ENCODE assay signal across 19 mouse cellular contexts in genomic region chr14:114820677-114821076, GRCm38 (mm10).
DNase-seq lines count a peak whose midpoint lies in the region; ATAC-seq and TF ChIP-seq lines count a peak whose summit lies in the region.
"Had no signal": no experiment of that assay in that cellular context is flagged by ENCODE, and none has a peak within 500 bp of the region (broad histone marks: within the 10 kb centered on the region; RNA-seq: fewer than 3 reads in every experiment).

No protein-coding gene starts in this region.

- intact Hi-C loops in gastrocnemius, postnatal 36 days (cut with DNase I): no loop called here

- H3K27me3 ChIP-seq in heart, embryonic 14.5 days (ENCODE audit: control insufficient read depth, insufficient read depth, low read length): no peaks in the 10 kb centered on the region
- H3K27me3 ChIP-seq in embryonic facial prominence, embryonic 11.5 days (ENCODE audit: control insufficient read depth, insufficient read depth, low read length): no peaks in the 10 kb centered on the region
- H3K27me3 ChIP-seq in intestine, embryonic 16.5 days (replicated peaks; ENCODE audit: control insufficient read depth, insufficient read depth, low read length): no peaks in the 10 kb centered on the region
- H3K27me3 ChIP-seq: embryonic facial prominence, embryonic 15.5 days; forebrain, embryonic 12.5 days; liver, embryonic 15.5 days; midbrain, embryonic 13.5 days had no signal

- WGBS in heart, embryonic 14.5 days: 8% methylated on average over 1 of the region's 1 CpGs
- WGBS in embryonic facial prominence, embryonic 11.5 days: 35% methylated on average over 1 of the region's 1 CpGs
- WGBS in intestine, embryonic 16.5 days: 3% methylated on average over 1 of the region's 1 CpGs

- H3K9me3 ChIP-seq in heart, embryonic 14.5 days (ENCODE audit: control insufficient read depth, low read length): no peaks in the 10 kb centered on the region
- H3K9me3 ChIP-seq in embryonic facial prominence, embryonic 11.5 days (replicated peaks; ENCODE audit: control insufficient read depth, low read length): no peaks in the 10 kb centered on the region
- H3K9me3 ChIP-seq in intestine, embryonic 16.5 days (ENCODE audit: control insufficient read depth, low read length): no peaks in the 10 kb centered on the region
- H3K9me3 ChIP-seq: embryonic facial prominence, embryonic 15.5 days; forebrain, embryonic 12.5 days; liver, embryonic 15.5 days; midbrain, embryonic 13.5 days had no signal

- peak overlapping the region; percentile 8 to 40; a peak in 2 of 4 replicates for H3K27ac ChIP-seq in heart, embryonic 14.5 days (replicated peaks in 1 of 2; ENCODE audit: control insufficient read depth in 1 of 2, insufficient read depth in 1 of 2, low read depth in 2 of 2, low read length in 2 of 2)
- 0 out of 2 replicates have a peak overlapping the region, but pooled peaks have one; percentile 10 for H3K27ac ChIP-seq in layer of hippocampus, adult 2 months
- H3K27ac ChIP-seq in embryonic facial prominence, embryonic 11.5 days (replicated peaks; ENCODE audit: low read depth, low read length): peak overlapping the region; percentile 65
- peak overlapping the region; percentile 65 for H3K27ac ChIP-seq in intestine, embryonic 16.5 days (ENCODE audit: low read length)
- H3K27ac ChIP-seq: embryonic facial prominence, embryonic 15.5 days; forebrain, embryonic 12.5 days; heart, adult 2 months; liver, embryonic 15.5 days; midbrain, embryonic 13.5 days had no signal

- peak overlapping the region; percentile 12; the same call in 1 of the 2 replicates for H3K4me2 ChIP-seq in heart, embryonic 14.5 days (ENCODE audit: low read length)
- no peak overlapping the region for H3K4me2 ChIP-seq in embryonic facial prominence, embryonic 11.5 days (ENCODE audit: low read depth, low read length)
- no peak overlapping the region for H3K4me2 ChIP-seq in intestine, embryonic 16.5 days (ENCODE audit: low read depth, low read length)
- H3K4me2 ChIP-seq: embryonic facial prominence, embryonic 15.5 days; forebrain, embryonic 12.5 days; liver, embryonic 15.5 days; midbrain, embryonic 13.5 days had no signal

- no peak overlapping the region for H3K9ac ChIP-seq in heart, embryonic 14.5 days (ENCODE audit: low read length)
- H3K9ac ChIP-seq in embryonic facial prominence, embryonic 11.5 days (replicated peaks; ENCODE audit: low read length): no peak overlapping the region
- H3K9ac ChIP-seq in intestine, embryonic 16.5 days (ENCODE audit: low read depth, low read length): no peak overlapping the region
- H3K9ac ChIP-seq: embryonic facial prominence, embryonic 15.5 days; forebrain, embryonic 12.5 days; liver, embryonic 15.5 days; midbrain, embryonic 13.5 days had no signal

- no peak for ATAC-seq in heart, embryonic 14.5 days (ENCODE audit: insufficient number of reproducible peaks, insufficient read depth, low FRiP score, low read depth)
- ATAC-seq in embryonic facial prominence, embryonic 11.5 days (replicated peaks; ENCODE audit: insufficient number of reproducible peaks, low FRiP score, low TSS enrichment, low read depth): 0 out of 2 replicates have a peak, but pooled peaks have one; percentile 7
- peak; percentile 64 for ATAC-seq in intestine, embryonic 16.5 days

- no peaks in the 10 kb centered on the region for H3K36me3 ChIP-seq in heart, embryonic 14.5 days (ENCODE audit: control insufficient read depth, insufficient read depth, low read length)
- H3K36me3 ChIP-seq in embryonic facial prominence, embryonic 11.5 days (replicated peaks; ENCODE audit: control insufficient read depth, insufficient read depth, low read depth, low read length): no peaks in the 10 kb centered on the region
- no peaks in the 10 kb centered on the region for H3K36me3 ChIP-seq in intestine, embryonic 16.5 days (ENCODE audit: control insufficient read depth, insufficient read depth, low read length)
- H3K36me3 ChIP-seq: embryonic facial prominence, embryonic 15.5 days; forebrain, embryonic 12.5 days; G1E; liver, embryonic 15.5 days; midbrain, embryonic 13.5 days had no signal

- H3K4me3 ChIP-seq in heart, embryonic 14.5 days (ENCODE audit: control insufficient read depth in 1 of 2, insufficient read depth in 1 of 2, low read depth in 1 of 2, low read length in 2 of 2): no peak overlapping the region
- no peak overlapping the region for H3K4me3 ChIP-seq in layer of hippocampus, adult 2 months
- no peak overlapping the region for H3K4me3 ChIP-seq in embryonic facial prominence, embryonic 11.5 days (ENCODE audit: low read depth, low read length)
- no peak overlapping the region for H3K4me3 ChIP-seq in intestine, embryonic 16.5 days (ENCODE audit: low read length)
- H3K4me3 ChIP-seq: embryonic facial prominence, embryonic 15.5 days; forebrain, embryonic 12.5 days; heart, adult 2 months; liver, embryonic 15.5 days; midbrain, embryonic 13.5 days had no signal

- H3K4me1 ChIP-seq in heart, embryonic 14.5 days (ENCODE audit: control insufficient read depth in 2 of 2, insufficient read depth in 2 of 2, low read length in 2 of 2): peaks cover 4 to 8% of the 10 kb centered on the region in 2 experiments
- no peaks in the 10 kb centered on the region; the same call in 1 of the 2 replicates for H3K4me1 ChIP-seq in embryonic facial prominence, embryonic 11.5 days (ENCODE audit: control insufficient read depth, insufficient read depth, low read length)
- peaks cover 5% of the 10 kb centered on the region for H3K4me1 ChIP-seq in intestine, embryonic 16.5 days (ENCODE audit: control insufficient read depth, insufficient read depth, low read length)
- H3K4me1 ChIP-seq: liver, embryonic 15.5 days had no signal

- no peak for DNase-seq in heart, adult 18-20 months
- DNase-seq in layer of hippocampus, adult 2 months (ENCODE audit: low spot score in 2 of 2): no peak
- DNase-seq in layer of hippocampus, postnatal 10 days (ENCODE audit: low spot score in 2 of 2): no peak
- DNase-seq in embryonic facial prominence, embryonic 11.5 days (ENCODE audit: low spot score): no peak
- DNase-seq in urinary bladder, postnatal 25 days (ENCODE audit: low spot score): no peak
- no peak for DNase-seq in gastrocnemius, postnatal 36 days
- DNase-seq: cerebellum, postnatal 25 days; heart, adult 2 months; kidney, postnatal 36 days; lung, postnatal 36 days; right cerebral cortex, postnatal 4 days; thymus, postnatal 25 days had no signal

- no peak for TF ChIP-seq CTCF in layer of hippocampus, adult 2 months (conservative IDR thresholded peaks at IDR 0.05)

Comparison
In these comparisons a context has a peak if more than half of its experiments do, and no peak if none do; other contexts are left out.
1. H3K27ac ChIP-seq: peak in every context shown above with its lines; median percentile 65 in embryonic facial prominence, embryonic 11.5 days; 65 in intestine, embryonic 16.5 days; 24 in heart, embryonic 14.5 days; 10 in layer of hippocampus, adult 2 months.